Mouse (Mus musculus) hindbrain, postnatal 0 days (tissue): ENCODE measurements around the gene Fetub. TPM values are rescaled to one million over a fixed set of nuclear protein-coding genes. Genes with fewer than 3 reads are reported as not detected.

ENCODE experiments used
- ATAC-seq: fragments of 200-750 bp; cut with Nextera tagmentation; 2 replicates; pipeline ENCODE4 v1.8.0; 2017; ENCODE audit warnings: mild to moderate bottlenecking, moderate TSS enrichment, moderate library complexity
- DNase-seq: peaks from one replicate; pipeline ENCODE4 v3.0.0-alpha.2; 2015; ENCODE audit warnings: low spot score
- H3K27ac ChIP-seq: fragments of 300-500 bp; sonication (generic); 2 replicates; pipeline ENCODE4 v1.5.1; 2014; ENCODE audit warnings: mild to moderate bottlenecking
- H3K27me3 ChIP-seq: fragments of 300-500 bp; sonication (generic); 2 replicates; pipeline ENCODE4 v1.6.1; 2014; ENCODE audit warnings: low read length, mixed read lengths; ENCODE audit not compliant: insufficient read depth
- H3K36me3 ChIP-seq: fragments of 300-500 bp; sonication (generic); 2 replicates; pipeline ENCODE4 v1.6.1; 2014; ENCODE audit warnings: low read length, mixed read lengths; ENCODE audit not compliant: insufficient read depth
- H3K4me1 ChIP-seq: fragments of 300-500 bp; sonication (generic); 2 replicates; pipeline ENCODE4 v1.6.1; 2014; ENCODE audit warnings: antibody characterized with exemption, low read length, mixed read lengths; ENCODE audit not compliant: insufficient read depth
- H3K4me2 ChIP-seq: fragments of 300-500 bp; sonication (generic); 2 replicates; pipeline ENCODE4 v1.6.1; 2014; ENCODE audit warnings: low read depth, mild to moderate bottlenecking, low read length, moderate library complexity, mixed read lengths
- H3K4me3 ChIP-seq: fragments of 300-500 bp; sonication (generic); 2 replicates; pipeline ENCODE4 v1.5.1; 2014; ENCODE audit warnings: low read length
- H3K9ac ChIP-seq: fragments of 300-500 bp; sonication (generic); replicated peaks from 2 replicates; pipeline ENCODE4 v1.6.1; 2014; ENCODE audit warnings: mild to moderate bottlenecking, low read length, moderate library complexity, mixed read lengths
- H3K9me3 ChIP-seq: fragments of 300-500 bp; sonication (generic); 2 replicates; pipeline ENCODE4 v1.6.1; 2016; ENCODE audit warnings: low read length, mixed read lengths
- CTCF ChIP-seq: IDR thresholded peaks from 2 replicates; pipeline ENCODE4 v1.5.1; 2016; ENCODE audit warnings: antibody characterized with exemption, control low read depth, low read depth
- WGBS: fragments of 180-500 bp; shearing (Covaris S2); extraction: QIAGEN DNeasy Blood & Tissue Kit; methylation state at CpG from one replicate; pipeline ENCODE4 v1.1.7; 2014; 5-methylcytosine and 5-hydroxymethylcytosine counted together
- polyA plus RNA-seq: library from polyadenylated mRNA; unstranded; fragments of >200 nt; fragmentation: Nextera tagmentation; extraction: Ambion mirVana; gene quantifications from 2 replicates; pipeline ENCODE4 v1.2.1, GENCODE M21; 2015
- total RNA-seq: library from RNA; depleted of rRNA; stranded (reverse); fragments of >200 nt; gene quantifications from 2 replicates; pipeline ENCODE4 v1.2.3, GENCODE M21; 2014; rRNA removed

Fetub gene
- total and polyA plus RNA-seq, 2 experiments from 2014 or later: 0.10 TPM; not detected in 1

GRCm38 (mm10) chr16:22963293-22963692 is 45.2 kb downstream of the Fetub start:
- no peak for TF ChIP-seq CTCF
- H3K9ac ChIP-seq: no peak overlapping the region
- no peak overlapping the region for H3K27ac ChIP-seq
- no peaks in the 10 kb centered on the region for H3K36me3 ChIP-seq
- H3K4me3 ChIP-seq: no peak overlapping the region
- H3K9me3 ChIP-seq: no peaks in the 10 kb centered on the region
- H3K27me3 ChIP-seq: no peaks in the 10 kb centered on the region
- DNase-seq (no peak), ATAC-seq (no peak)
- no peak overlapping the region for H3K4me2 ChIP-seq
- no peaks in the 10 kb centered on the region for H3K4me1 ChIP-seq

- Histone ChIP-seq H3K27ac (no peak overlapping the region), H3K4me1 (no peaks in the 10 kb centered on the region), H3K4me2 (no peak overlapping the region), H3K4me3 (no peak overlapping the region), H3K9me3 (no peaks in the 10 kb centered on the region), H3K9ac (no peak overlapping the region), H3K36me3 (no peaks in the 10 kb centered on the region), H3K27me3 (no peaks in the 10 kb centered on the region)
- DNase-seq: no peak
- ATAC-seq: no peak
- no peak for TF ChIP-seq CTCF
- 73% methylated on average over 1 of the region's 1 CpGs for WGBS
Observed at GRCm38 (mm10) chr16:22967383-22968030, 49.4 kb downstream of the Fetub start.

Other genes starting within 250 kb of the Fetub start
- not detected in 2 replicates for gene Crygs, start 106.8 kb upstream of the Fetub start, total RNA-seq
- 0.28 and 0.35 TPM in 2 replicates for gene Crygs, start 106.8 kb upstream of the Fetub start, polyA plus RNA-seq
- gene Tbccd1, start 60.7 kb upstream of the Fetub start, total RNA-seq: 13.2 and 16.9 TPM in 2 replicates
- gene Tbccd1, start 60.7 kb upstream of the Fetub start, polyA plus RNA-seq: 17.2 and 17.5 TPM in 2 replicates
- gene Dnajb11, start 60.5 kb upstream of the Fetub start, total RNA-seq: 41.2 and 58.9 TPM in 2 replicates
- 86.9 and 87.1 TPM in 2 replicates for gene Dnajb11, start 60.5 kb upstream of the Fetub start, polyA plus RNA-seq
- gene Ahsg, start 27.1 kb upstream of the Fetub start, total RNA-seq: not detected in 2 replicates
- gene Ahsg, start 27.1 kb upstream of the Fetub start, polyA plus RNA-seq: not detected in 2 replicates
- gene Hrg, start 32.7 kb downstream of the Fetub start, total RNA-seq: not detected in 2 replicates
- not detected in 2 replicates for gene Hrg, start 32.7 kb downstream of the Fetub start, polyA plus RNA-seq
- not detected in 2 replicates for gene Kng2, start 111.1 kb downstream of the Fetub start, total RNA-seq
- 0.11 TPM in 2 replicates for gene Kng2, start 111.1 kb downstream of the Fetub start, polyA plus RNA-seq
- not detected in 2 replicates for gene Kng1, start 139.5 kb downstream of the Fetub start, total RNA-seq
- gene Kng1, start 139.5 kb downstream of the Fetub start, polyA plus RNA-seq: 0.16 TPM in 1 of 2 replicates, not detected in the other
- 490 and 513 TPM in 2 replicates for gene Eif4a2, start 189.1 kb downstream of the Fetub start, total RNA-seq
- 260 and 265 TPM in 2 replicates for gene Eif4a2, start 189.1 kb downstream of the Fetub start, polyA plus RNA-seq
- 8.6 and 22.1 TPM in 2 replicates for gene Rfc4, start 209.4 kb downstream of the Fetub start, total RNA-seq
- gene Rfc4, start 209.4 kb downstream of the Fetub start, polyA plus RNA-seq: 31.6 and 35.7 TPM in 2 replicates
- not detected in 2 replicates for gene Adipoq, start 228.2 kb downstream of the Fetub start, total RNA-seq
- not detected in 2 replicates for gene Adipoq, start 228.2 kb downstream of the Fetub start, polyA plus RNA-seq